ENCODE assay signal across 17 mouse cellular contexts in the genomic region with DNA sequence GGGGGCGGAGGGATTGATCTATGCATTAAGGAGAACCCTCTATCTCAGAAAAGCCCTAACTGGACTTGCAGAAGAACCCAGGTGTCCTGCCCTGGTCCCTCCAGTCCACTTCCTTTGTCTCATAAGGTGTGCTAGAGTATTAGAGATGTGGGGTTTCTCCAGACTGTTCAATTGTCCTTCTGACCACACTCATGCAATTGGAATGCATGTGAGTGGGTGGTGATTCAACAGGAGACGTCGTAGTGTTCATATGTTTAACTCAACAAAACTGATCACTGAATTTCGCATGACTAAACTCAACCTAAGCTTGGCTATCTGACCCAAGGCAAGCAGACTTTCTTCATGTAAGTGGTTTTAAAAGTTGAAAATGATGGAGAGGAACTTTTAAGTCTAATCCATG.
"Had no signal": no experiment of that assay in that cellular context is flagged by ENCODE, and none has a peak within 500 bp of the region (broad histone marks: within the 10 kb centered on the region; RNA-seq: fewer than 3 reads in every experiment).

No protein-coding gene starts in this region.

- H3K27ac ChIP-seq: lung, embryonic 15.5 days; macrophage; midbrain, embryonic 13.5 days; midbrain, embryonic 15.5 days; neural tube, embryonic 12.5 days; stomach, embryonic 15.5 days; stomach, postnatal 0 days had no signal

- H3K9ac ChIP-seq: lung, embryonic 15.5 days; midbrain, embryonic 13.5 days; midbrain, embryonic 15.5 days; neural tube, embryonic 12.5 days; stomach, embryonic 15.5 days had no signal

- H3K9me3 ChIP-seq: lung, embryonic 15.5 days; megakaryocyte, embryonic 14.5 days; midbrain, embryonic 13.5 days; midbrain, embryonic 15.5 days; neural tube, embryonic 12.5 days; stomach, embryonic 15.5 days had no signal

- H3K4me2 ChIP-seq: lung, embryonic 15.5 days; midbrain, embryonic 11.5 days; midbrain, embryonic 13.5 days; midbrain, embryonic 15.5 days; neural tube, embryonic 12.5 days; stomach, embryonic 15.5 days had no signal

- H3K36me3 ChIP-seq: lung, embryonic 15.5 days; midbrain, embryonic 13.5 days; midbrain, embryonic 15.5 days; neural tube, embryonic 12.5 days; stomach, embryonic 15.5 days had no signal

- H3K4me1 ChIP-seq: midbrain, embryonic 13.5 days; midbrain, embryonic 15.5 days; neural tube, embryonic 12.5 days; stomach, embryonic 15.5 days had no signal

- H3K27me3 ChIP-seq: lung, embryonic 15.5 days; megakaryocyte, embryonic 14.5 days; midbrain, embryonic 13.5 days; midbrain, embryonic 15.5 days; neural tube, embryonic 12.5 days; stomach, embryonic 15.5 days had no signal

- H3K4me3 ChIP-seq: lung, embryonic 15.5 days; megakaryocyte, embryonic 14.5 days; midbrain, embryonic 13.5 days; midbrain, embryonic 15.5 days; neural tube, embryonic 12.5 days; stomach, embryonic 15.5 days had no signal

- ATAC-seq: lung, postnatal 0 days; midbrain, embryonic 13.5 days; midbrain, embryonic 15.5 days had no signal

- DNase-seq: lung, adult 2 months; lung, postnatal 14 days; lung, postnatal 36 days; right cerebral cortex, postnatal 14 days; thymus, adult 2 months; thymus, postnatal 25 days; thymus, postnatal 4 days had no signal
